Mouse (Mus musculus): ENCODE data around the gene Adap2.

DNA sequence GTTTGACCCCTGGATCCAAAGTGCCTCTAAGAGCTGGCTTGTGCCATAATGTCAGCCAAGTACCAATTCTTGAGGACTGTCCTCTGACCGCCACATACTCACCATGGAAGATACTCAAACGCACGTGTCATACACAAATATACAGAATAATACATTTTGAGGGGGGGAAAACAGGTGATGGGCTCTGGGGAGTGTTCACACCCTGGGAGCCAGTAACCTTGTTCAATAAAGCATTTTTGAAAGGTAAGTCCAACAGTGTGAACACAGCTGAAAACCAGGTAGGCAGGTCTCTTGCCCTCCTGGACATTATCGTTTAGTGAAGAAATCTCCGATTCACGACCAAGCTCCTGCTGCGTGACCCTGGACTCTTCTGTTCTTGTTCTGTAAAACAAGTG is 54.6 kb downstream of the Adap2 start:
- TF ChIP-seq CTCF (IDR thresholded peaks at IDR 0.05; ENCODE audit: borderline replicate concordance, extremely low read depth, insufficient read depth, insufficient read length) (no peak), POLR2A (IDR thresholded peaks at IDR 0.05; ENCODE audit: borderline replicate concordance, extremely low read depth, insufficient read depth, insufficient read length, poor library complexity, severe bottlenecking) (no peak)

Measured in brain, embryonic 14.5 days (tissue).